Mouse (Mus musculus): Measurements from ENCODE around the gene Fsip1.

- TF ChIP-seq EP300 (IDR thresholded peaks at IDR 0.05; ENCODE audit: low read depth) = no peak
- no peak for TF ChIP-seq CTCF (IDR thresholded peaks at IDR 0.05; ENCODE audit: low read depth)
Measured at GRCm38 (mm10) chr2:118203739-118204461, 52.9 kb downstream of the Fsip1 start.

All from liver, embryonic 14.5 days (tissue).